Mouse (Mus musculus) spleen, postnatal 0 days (tissue): Measurements from ENCODE around the gene Sult2b1. TPM values are rescaled to one million over a fixed set of nuclear protein-coding genes. Genes with fewer than 3 reads are reported as not detected.

Experiments
- polyA plus RNA-seq: library from polyadenylated mRNA; unstranded; fragments of >200 nt; fragmentation: Nextera tagmentation; extraction: Ambion mirVana; gene quantifications from 2 replicates; pipeline ENCODE4 v1.2.1, GENCODE M21; 2015

The Sult2b1 gene
- polyA plus RNA-seq, 1 experiment from 2014 or later, result 0.79 TPM

Other genes starting within 250 kb of the Sult2b1 start
- 1.5 and 1.7 TPM in 2 replicates for gene Hsd17b14, start 229.8 kb downstream of the Sult2b1 start, polyA plus RNA-seq
- 47.3 and 52.6 TPM in 2 replicates for gene Bcat2, start 214.5 kb downstream of the Sult2b1 start, polyA plus RNA-seq
- gene Fgf21, start 169.2 kb downstream of the Sult2b1 start, polyA plus RNA-seq, result 0.13 TPM in 1 of 2 replicates, not detected in the other
- gene Fut1, start 167.4 kb downstream of the Sult2b1 start, polyA plus RNA-seq, result not detected in 2 replicates
- 0.06 TPM in 1 of 2 replicates, not detected in the other for gene Izumo1, start 162.9 kb downstream of the Sult2b1 start, polyA plus RNA-seq
- gene Rasip1, start 157.2 kb downstream of the Sult2b1 start, polyA plus RNA-seq, result 7.4 and 9.0 TPM in 2 replicates
- gene Mamstr, start 144.7 kb downstream of the Sult2b1 start, polyA plus RNA-seq, result 2.5 and 3.1 TPM in 2 replicates
- 0.10 and 0.32 TPM in 2 replicates for gene Fut2, start 118.3 kb downstream of the Sult2b1 start, polyA plus RNA-seq
- not detected in 2 replicates for gene Ntn5, start 100.6 kb downstream of the Sult2b1 start, polyA plus RNA-seq
- gene Sec1, start 90.3 kb downstream of the Sult2b1 start, polyA plus RNA-seq, result 0.10 TPM in 1 of 2 replicates, not detected in the other
- gene Car11, start 84.8 kb downstream of the Sult2b1 start, polyA plus RNA-seq, result 0.72 and 1.8 TPM in 2 replicates
- 2.1 and 2.9 TPM in 2 replicates for gene Dbp, start 79.6 kb downstream of the Sult2b1 start, polyA plus RNA-seq
- 888 and 898 TPM in 2 replicates for gene Rpl18, start 69.2 kb downstream of the Sult2b1 start, polyA plus RNA-seq
- 9.7 and 11.7 TPM in 2 replicates for gene Sphk2, start 66.7 kb downstream of the Sult2b1 start, polyA plus RNA-seq
- gene Fam83e, start 63.5 kb downstream of the Sult2b1 start, polyA plus RNA-seq, result 0.29 and 0.65 TPM in 2 replicates
- not detected in 2 replicates for gene Spaca4, start 58.9 kb downstream of the Sult2b1 start, polyA plus RNA-seq
- gene Lmtk3, start 931 bp downstream of the Sult2b1 start, polyA plus RNA-seq, result 0.24 TPM in 1 of 2 replicates, not detected in the other
- 36.4 and 37.5 TPM in 2 replicates for gene Cyth2, start 29.9 kb upstream of the Sult2b1 start, polyA plus RNA-seq
- gene Kcnj14, start 40.1 kb upstream of the Sult2b1 start, polyA plus RNA-seq, result 0.18 and 0.21 TPM in 2 replicates
- 30.0 and 31.3 TPM in 2 replicates for gene Grwd1, start 46.3 kb upstream of the Sult2b1 start, polyA plus RNA-seq
- 24.3 and 27.4 TPM in 2 replicates for gene Kdelr1, start 88.1 kb upstream of the Sult2b1 start, polyA plus RNA-seq
- 0.19 and 0.33 TPM in 2 replicates for gene Grin2d, start 93.7 kb upstream of the Sult2b1 start, polyA plus RNA-seq
- 1.4 and 1.5 TPM in 2 replicates for gene Syngr4, start 112.0 kb upstream of the Sult2b1 start, polyA plus RNA-seq
- gene Tmem143, start 112.3 kb upstream of the Sult2b1 start, polyA plus RNA-seq, result 3.2 and 4.1 TPM in 2 replicates
- gene Emp3, start 136.7 kb upstream of the Sult2b1 start, polyA plus RNA-seq, result 170 and 224 TPM in 2 replicates
- 2.6 and 4.1 TPM in 2 replicates for gene Ccdc114, start 139.4 kb upstream of the Sult2b1 start, polyA plus RNA-seq
- gene Abcc6, start 245.6 kb upstream of the Sult2b1 start, polyA plus RNA-seq, result 0.02 and 0.05 TPM in 2 replicates
- gene Nomo1, start 249.0 kb upstream of the Sult2b1 start, polyA plus RNA-seq, result 18.8 and 21.1 TPM in 2 replicates